9 mouse cellular contexts compared by ENCODE assay signal in the genomic region with DNA sequence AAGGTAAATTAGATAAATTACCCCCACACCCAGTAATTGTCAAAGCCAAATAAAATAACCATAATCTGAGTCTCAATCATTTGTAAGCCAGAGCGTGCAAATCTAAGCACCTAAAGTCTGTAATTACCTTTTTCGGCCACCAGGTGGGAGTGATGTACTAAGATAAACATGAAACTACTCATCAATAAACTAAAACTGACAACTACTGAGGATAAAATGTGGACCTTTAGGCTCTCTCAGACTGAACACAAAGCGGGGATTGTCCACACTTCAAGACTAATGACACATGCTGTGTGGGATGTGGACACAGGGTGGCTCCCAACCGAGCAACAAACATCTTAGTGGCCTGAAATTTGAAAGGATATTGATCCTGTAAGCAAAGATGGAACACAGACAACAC. TPM values are rescaled to one million over a fixed set of nuclear protein-coding genes. Genes with fewer than 3 reads are reported as not detected.
DNase-seq lines count a peak whose midpoint lies in the region; ATAC-seq and TF ChIP-seq lines count a peak whose summit lies in the region.
"Had no signal": no experiment of that assay in that cellular context is flagged by ENCODE, and none has a peak within 500 bp of the region (broad histone marks: within the 10 kb centered on the region; RNA-seq: fewer than 3 reads in every experiment).

No protein-coding gene starts in this region.

- H3K27me3 ChIP-seq in forebrain, postnatal 0 days (ENCODE audit: insufficient read depth, low read length) = no peaks in the 10 kb centered on the region
- no peaks in the 10 kb centered on the region for H3K27me3 ChIP-seq in forebrain, embryonic 15.5 days
- H3K27me3 ChIP-seq in midbrain, postnatal 0 days (ENCODE audit: insufficient read depth, low read length) = no peaks in the 10 kb centered on the region
- H3K27me3 ChIP-seq: megakaryocyte, embryonic 14.5 days had no signal

- H3K4me3 ChIP-seq in forebrain, postnatal 0 days (ENCODE audit: low read depth, low read length) = no peak overlapping the region
- no peak overlapping the region for H3K4me3 ChIP-seq in forebrain, embryonic 15.5 days
- no peak overlapping the region for H3K4me3 ChIP-seq in midbrain, postnatal 0 days (ENCODE audit: low read depth, low read length)
- H3K4me3 ChIP-seq: megakaryocyte, embryonic 14.5 days had no signal

- no peak overlapping the region for H3K9ac ChIP-seq in forebrain, postnatal 0 days
- H3K9ac ChIP-seq in forebrain, embryonic 15.5 days (replicated peaks) = no peak overlapping the region
- H3K9ac ChIP-seq in midbrain, postnatal 0 days (replicated peaks; ENCODE audit: low read length, poor library complexity, severe bottlenecking) = no peak overlapping the region

- H3K27ac ChIP-seq in forebrain, postnatal 0 days (ENCODE audit: low read depth, low read length) = no peak overlapping the region
- H3K27ac ChIP-seq in forebrain, embryonic 15.5 days (replicated peaks) = no peak overlapping the region
- no peak overlapping the region for H3K27ac ChIP-seq in midbrain, postnatal 0 days (ENCODE audit: low read depth, low read length)

- peak; percentile 76 for TF ChIP-seq CTCF in forebrain, postnatal 0 days (IDR thresholded peaks at IDR 0.05; ENCODE audit: low read depth)
- peak; percentile 79 for TF ChIP-seq CTCF in midbrain, postnatal 0 days (IDR thresholded peaks at IDR 0.05)

- no peak overlapping the region for H3K4me2 ChIP-seq in forebrain, postnatal 0 days (ENCODE audit: low read depth)
- no peak overlapping the region for H3K4me2 ChIP-seq in forebrain, embryonic 15.5 days (replicated peaks)
- no peak overlapping the region for H3K4me2 ChIP-seq in midbrain, postnatal 0 days (ENCODE audit: low read depth, low read length, poor library complexity, severe bottlenecking)

- peak; percentile 20; the same call in 1 of the 2 replicates for ATAC-seq in forebrain, postnatal 0 days
- no peak for ATAC-seq in forebrain, embryonic 15.5 days (replicated peaks)
- no peak for ATAC-seq in midbrain, postnatal 0 days (ENCODE audit: low FRiP score)

- no peaks in the 10 kb centered on the region for H3K9me3 ChIP-seq in forebrain, postnatal 0 days (ENCODE audit: low read length)
- H3K9me3 ChIP-seq in forebrain, embryonic 15.5 days = no peaks in the 10 kb centered on the region
- no peaks in the 10 kb centered on the region for H3K9me3 ChIP-seq in midbrain, postnatal 0 days (ENCODE audit: low read length)
- H3K9me3 ChIP-seq: megakaryocyte, embryonic 14.5 days had no signal

- peak; percentile 82 for DNase-seq in forebrain, postnatal 0 days
- peak; percentile 52 to 59 for DNase-seq in right cerebral cortex, adult 2 months (ENCODE audit: low spot score in 2 of 2)
- DNase-seq in right cerebral cortex, postnatal 36 days (ENCODE audit: low spot score in 2 of 2) = no peak
- DNase-seq in embryo, embryonic 10.5 days (ENCODE audit: low spot score) = peak; percentile 77
- DNase-seq in layer of hippocampus, adult 8-10 months (ENCODE audit: low spot score in 2 of 2) = peak; percentile 34 to 58
- DNase-seq in midbrain, postnatal 0 days (ENCODE audit: low spot score) = peak; percentile 67
- no peak for DNase-seq in ovary, postnatal 14 days (ENCODE audit: low spot score)

- H3K36me3 ChIP-seq in forebrain, postnatal 0 days (ENCODE audit: insufficient read depth) = peaks cover 42% of the 10 kb centered on the region
- H3K36me3 ChIP-seq in forebrain, embryonic 15.5 days = peaks cover 50% of the 10 kb centered on the region
- H3K36me3 ChIP-seq in midbrain, postnatal 0 days (ENCODE audit: insufficient read depth, low read length) = peaks cover 42% of the 10 kb centered on the region

- 36% methylated on average over 4 of the region's 4 CpGs for WGBS in forebrain, postnatal 0 days
- WGBS in forebrain, embryonic 15.5 days = 46% methylated on average over 4 of the region's 4 CpGs
- WGBS in midbrain, postnatal 0 days = 27% methylated on average over 4 of the region's 4 CpGs

- no peaks in the 10 kb centered on the region for H3K4me1 ChIP-seq in forebrain, postnatal 0 days (ENCODE audit: insufficient read depth)
- H3K4me1 ChIP-seq in forebrain, embryonic 15.5 days = no peaks in the 10 kb centered on the region
- H3K4me1 ChIP-seq in midbrain, postnatal 0 days (ENCODE audit: insufficient read depth, low read length) = no peaks in the 10 kb centered on the region

RNA-seq across cellular contexts. Expression of a gene that starts 14.4 kb away (rescaled TPM):
- 63.6 and 79.6 TPM in 2 replicates for total RNA-seq in forebrain, postnatal 0 days (2014; rRNA removed)
- polyA plus RNA-seq in forebrain, postnatal 0 days (2015; fragmentation: Nextera tagmentation; extraction: Ambion mirVana) = 42.4 and 48.7 TPM in 2 replicates
- polyA plus RNA-seq in forebrain, embryonic 15.5 days (2015; fragmentation: Nextera tagmentation; extraction: Ambion mirVana) = 44.8 and 45.1 TPM in 2 replicates
- 10 to 100 TPM; 71.9 to 99.6 (median 91.4) TPM for total RNA-seq in layer of hippocampus, adult 8-10 months (2022)
- total RNA-seq in midbrain, postnatal 0 days (2014; rRNA removed) = 86.8 and 90.4 TPM in 2 replicates
- polyA plus RNA-seq in midbrain, postnatal 0 days (2015; fragmentation: Nextera tagmentation; extraction: Ambion mirVana) = 47.4 and 47.7 TPM in 2 replicates

Comparison
In these comparisons a context has a peak if more than half of its experiments do, and no peak if none do; other contexts are left out.
1. DNase-seq: peak in forebrain, postnatal 0 days (single experiment), right cerebral cortex, adult 2 months (2 of 2), embryo, embryonic 10.5 days (single experiment), layer of hippocampus, adult 8-10 months (2 of 2) and midbrain, postnatal 0 days (single experiment); none in right cerebral cortex, postnatal 36 days (0 of 2) and ovary, postnatal 14 days (single experiment).